Mouse (Mus musculus) forebrain, embryonic 15.5 days (tissue): ENCODE data around the gene Ggct. TPM values are rescaled to one million over a fixed set of nuclear protein-coding genes. Genes with fewer than 3 reads are reported as not detected.

Experiments used
- ATAC-seq: fragments of 200-750 bp; cut with Nextera tagmentation; replicated peaks from 2 replicates; pipeline ENCODE4 v1.8.0; 2017; ENCODE audit warnings: mild to moderate bottlenecking, moderate TSS enrichment, moderate library complexity
- H3K27ac ChIP-seq: fragments of 300-500 bp; sonication (generic); replicated peaks from 2 replicates; pipeline ENCODE4 v1.5.1; 2015; ENCODE audit warnings: mild to moderate bottlenecking, inconsistent platforms
- H3K27me3 ChIP-seq: fragments of 300-500 bp; sonication (generic); 2 replicates; pipeline ENCODE4 v1.6.1; 2015; ENCODE audit warnings: inconsistent platforms
- H3K36me3 ChIP-seq: fragments of 300-500 bp; sonication (generic); 2 replicates; pipeline ENCODE4 v1.6.1; 2015; ENCODE audit warnings: mild to moderate bottlenecking, inconsistent platforms
- H3K4me1 ChIP-seq: fragments of 300-500 bp; sonication (generic); 2 replicates; pipeline ENCODE4 v1.6.1; 2015; ENCODE audit warnings: inconsistent platforms
- H3K4me2 ChIP-seq: fragments of 300-500 bp; sonication (generic); replicated peaks from 2 replicates; pipeline ENCODE4 v1.6.1; 2015; ENCODE audit warnings: mild to moderate bottlenecking, inconsistent platforms
- H3K4me3 ChIP-seq: fragments of 300-500 bp; sonication (generic); 2 replicates; pipeline ENCODE4 v1.5.1; 2015; ENCODE audit warnings: mild to moderate bottlenecking, inconsistent platforms
- H3K9ac ChIP-seq: fragments of 300-500 bp; sonication (generic); replicated peaks from 2 replicates; pipeline ENCODE4 v1.6.1; 2015; ENCODE audit warnings: mild to moderate bottlenecking, inconsistent platforms
- H3K9me3 ChIP-seq: fragments of 300-500 bp; sonication (generic); 2 replicates; pipeline ENCODE4 v1.6.1; 2016; ENCODE audit warnings: inconsistent platforms
- WGBS: fragments of 180-500 bp; shearing (Covaris S2); methylation state at CpG from one replicate; pipeline ENCODE4 v1.1.7; 2015; ENCODE audit warnings: mixed read lengths; 5-methylcytosine and 5-hydroxymethylcytosine counted together
- polyA plus RNA-seq: library from polyadenylated mRNA; unstranded; fragments of >200 nt; fragmentation: Nextera tagmentation; extraction: Ambion mirVana; gene quantifications from 2 replicates; pipeline ENCODE4 v1.2.1, GENCODE M21; 2015

Ggct gene
- polyA plus RNA-seq, 1 experiment from 2014 or later: 15.5 TPM

DNA sequence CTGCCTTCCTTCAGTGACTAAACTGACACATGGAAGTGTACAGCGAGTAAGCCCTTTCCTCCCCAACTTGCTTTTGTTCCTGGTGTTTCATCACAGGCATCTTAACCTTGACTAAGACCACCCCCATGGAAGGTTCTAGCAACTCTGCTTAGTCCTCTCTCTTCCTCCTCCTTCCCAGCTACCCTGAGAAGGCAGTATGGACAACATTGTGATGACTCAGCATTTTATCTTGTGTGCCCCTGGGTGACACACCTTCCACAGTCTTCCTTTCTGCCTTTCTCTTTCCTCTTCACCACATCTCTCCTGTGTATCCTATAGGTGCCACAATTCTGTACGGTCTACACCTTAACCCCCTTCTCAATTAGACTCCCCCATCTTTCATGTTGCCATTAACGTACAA lies 21.4 kb upstream of the Ggct start:
- H3K4me1 ChIP-seq: peaks cover 13% of the 10 kb centered on the region
- no peaks in the 10 kb centered on the region for H3K9me3 ChIP-seq
- H3K4me3 ChIP-seq: no peak overlapping the region
- ATAC-seq: no peak
- H3K36me3 ChIP-seq: no peaks in the 10 kb centered on the region
- no peak overlapping the region for H3K4me2 ChIP-seq
- no peak overlapping the region for H3K27ac ChIP-seq
- peaks cover 18% of the 10 kb centered on the region; the same call in 1 of the 2 replicates for H3K27me3 ChIP-seq
- no peak overlapping the region for H3K9ac ChIP-seq
- WGBS: 84% methylated on average over 3 of the region's 3 CpGs

DNA sequence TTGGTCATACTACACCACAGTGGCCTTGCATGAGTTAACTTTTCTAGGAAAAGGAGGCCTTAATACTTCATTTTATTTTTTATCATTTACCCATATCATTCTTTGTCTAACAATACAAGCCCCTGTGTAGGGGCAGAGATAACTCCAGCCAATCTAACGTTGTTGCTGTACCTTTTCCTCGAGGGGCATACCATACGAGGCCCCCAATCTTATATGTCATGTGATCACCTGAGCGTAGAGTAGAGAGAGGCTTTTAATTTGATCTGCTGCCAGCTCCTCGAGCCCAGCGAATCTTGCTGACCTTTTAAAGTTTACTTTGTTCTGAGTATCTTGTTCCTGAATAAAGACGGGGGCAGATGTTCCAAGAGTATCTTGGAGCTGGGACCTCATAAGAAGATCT lies 19.8 kb upstream of the Ggct start:
- 84% methylated on average over 7 of the region's 7 CpGs for WGBS
- no peaks in the 10 kb centered on the region for H3K9me3 ChIP-seq
- peaks cover 29% of the 10 kb centered on the region for H3K27me3 ChIP-seq
- no peak for ATAC-seq
- H3K4me1 ChIP-seq: peaks cover 13% of the 10 kb centered on the region
- no peak overlapping the region for H3K9ac ChIP-seq
- no peak overlapping the region for H3K27ac ChIP-seq
- no peaks in the 10 kb centered on the region for H3K36me3 ChIP-seq
- no peak overlapping the region for H3K4me2 ChIP-seq
- H3K4me3 ChIP-seq: no peak overlapping the region

DNA sequence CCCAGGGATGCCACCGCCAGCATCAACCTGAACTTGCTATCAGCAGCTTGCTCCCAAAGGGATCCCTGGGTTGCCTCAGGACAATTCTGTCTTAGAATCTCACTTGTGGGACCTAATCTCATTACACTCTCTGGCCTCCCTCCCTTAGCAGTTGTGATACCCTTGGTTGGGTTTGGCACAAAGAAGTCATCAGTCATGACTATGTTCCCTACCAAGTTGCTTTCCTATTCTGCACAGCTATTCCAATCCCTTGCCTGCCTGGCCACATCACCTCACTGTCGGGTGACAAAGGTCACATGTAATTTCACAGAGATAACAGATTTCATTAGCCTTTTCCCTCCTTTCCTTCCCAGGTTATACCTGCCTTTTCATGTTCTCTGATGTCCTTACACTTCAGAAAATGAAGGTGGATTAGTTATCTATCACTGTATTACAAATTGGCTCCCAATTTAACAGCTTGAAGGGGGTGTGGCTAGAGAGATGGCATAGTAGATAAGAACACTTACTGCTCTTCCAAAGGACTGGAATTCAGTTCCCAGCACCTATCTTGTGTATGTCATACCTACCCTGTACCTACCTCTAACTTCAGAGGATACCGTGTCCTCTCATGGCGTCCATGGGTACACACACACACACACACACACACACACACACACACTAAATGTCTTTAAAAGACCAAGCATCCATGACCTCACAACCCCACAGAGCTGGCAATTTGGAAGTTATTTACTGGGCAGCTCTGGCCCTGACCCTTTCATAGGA lies 17.8 kb upstream of the Ggct start:
- Histone ChIP-seq H3K4me3 (no peak overlapping the region), H3K4me2 (no peak overlapping the region), H3K27ac (no peak overlapping the region), H3K9ac (no peak overlapping the region), H3K36me3 (no peaks in the 10 kb centered on the region), H3K4me1 (peaks cover 6% of the 10 kb centered on the region), H3K9me3 (no peaks in the 10 kb centered on the region), H3K27me3 (peaks cover 33% of the 10 kb centered on the region)
- 61% methylated on average over 4 of the region's 4 CpGs for WGBS
- ATAC-seq: no peak

DNA sequence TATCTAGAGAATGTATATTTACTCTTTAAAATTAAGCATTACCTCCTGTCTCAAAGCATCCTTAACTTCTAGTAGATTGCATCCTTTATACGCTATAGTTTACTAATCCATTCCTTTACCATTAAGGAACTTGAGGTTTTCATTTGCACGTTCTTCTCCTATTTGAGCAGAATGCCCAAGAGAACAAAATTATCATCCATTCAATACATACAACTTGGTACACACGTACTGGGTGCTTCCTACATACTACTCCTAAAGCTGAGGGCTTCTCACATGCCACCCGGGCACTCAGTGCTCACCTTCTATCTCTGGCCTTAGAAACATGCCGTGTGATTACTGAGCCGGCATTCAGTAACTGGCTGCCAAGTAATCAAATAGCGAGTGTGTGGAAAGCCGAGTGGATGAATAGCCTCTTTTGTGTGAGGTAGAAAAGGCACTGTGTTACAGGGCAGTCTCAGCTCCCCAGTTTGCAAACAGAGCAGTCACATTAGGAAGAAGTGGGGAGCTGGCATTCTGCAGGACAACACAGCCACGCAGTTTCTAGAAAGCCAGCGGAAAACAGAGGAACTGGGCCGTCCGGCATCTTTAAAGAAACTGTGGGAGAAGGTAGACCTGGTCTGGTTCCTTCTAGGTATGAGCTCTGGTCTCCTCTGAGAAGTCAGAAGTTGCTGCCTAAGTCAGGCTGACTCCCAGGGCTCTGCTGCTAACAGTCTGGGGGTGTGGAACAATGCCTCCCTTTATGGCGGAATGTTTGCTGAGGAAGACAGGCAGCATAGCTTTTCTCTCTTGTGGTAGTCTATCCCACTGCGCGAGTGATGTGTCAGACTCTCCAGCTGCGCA lies 16.9 kb upstream of the Ggct start:
- Histone ChIP-seq H3K36me3 (no peaks in the 10 kb centered on the region), H3K9ac (no peak overlapping the region)
- 9% methylated on average over 16 of the region's 16 CpGs for WGBS

DNA sequence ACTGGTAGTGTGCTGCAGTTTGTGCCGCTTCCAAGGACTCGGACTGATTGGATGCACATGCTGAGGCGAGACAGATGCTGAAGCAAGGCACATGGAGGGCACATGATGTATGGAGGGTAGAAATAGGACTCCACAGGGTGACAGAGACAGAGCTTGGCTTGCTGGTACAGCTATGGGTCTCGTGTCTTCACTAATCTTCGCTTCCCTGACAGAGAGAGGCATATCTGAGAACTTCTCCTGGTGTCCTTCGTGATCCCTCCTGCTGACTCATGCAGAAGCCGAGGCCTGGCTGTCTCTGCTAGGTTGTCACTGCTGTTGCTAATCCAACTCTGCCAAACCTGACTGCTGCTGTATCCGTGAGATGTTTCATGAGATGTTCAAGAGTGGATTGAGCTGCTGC lies 15.7 kb upstream of the Ggct start:
- Histone ChIP-seq H3K9ac (no peak overlapping the region), H3K36me3 (no peaks in the 10 kb centered on the region), H3K4me3 (no peak overlapping the region), H3K27ac (no peak overlapping the region), H3K4me1 (peaks cover 6% of the 10 kb centered on the region), H3K4me2 (no peak overlapping the region), H3K27me3 (peaks cover 33% of the 10 kb centered on the region), H3K9me3 (no peaks in the 10 kb centered on the region)
- WGBS: 93% methylated on average over 8 of the region's 8 CpGs
- ATAC-seq: no peak

More for the DNA sequence above, 16.9 kb upstream of the Ggct start:
- H3K9me3 ChIP-seq: no peaks in the 10 kb centered on the region
- H3K4me3 ChIP-seq: peak overlapping the region; percentile 10; the same call in 1 of the 2 replicates
- 0 out of 2 replicates have a peak overlapping the region, but pooled peaks have one; percentile 43 for H3K27ac ChIP-seq
- 0 out of 2 replicates have a peak, but pooled peaks have one; percentile 29 for ATAC-seq
- H3K4me1 ChIP-seq: peaks cover 6% of the 10 kb centered on the region
- peak overlapping the region; percentile 29 for H3K4me2 ChIP-seq
- peaks cover 33% of the 10 kb centered on the region for H3K27me3 ChIP-seq

GRCm38 (mm10) chr6:55003559-55003958 lies 10.8 kb upstream of the Ggct start:
- no peaks in the 10 kb centered on the region for H3K4me1 ChIP-seq
- 85% methylated on average over 4 of the region's 4 CpGs for WGBS
- no peaks in the 10 kb centered on the region for H3K36me3 ChIP-seq
- no peak overlapping the region for H3K4me2 ChIP-seq
- no peak overlapping the region for H3K27ac ChIP-seq
- H3K27me3 ChIP-seq: peaks cover 13% of the 10 kb centered on the region
- H3K4me3 ChIP-seq: no peak overlapping the region
- ATAC-seq: no peak
- no peak overlapping the region for H3K9ac ChIP-seq
- no peaks in the 10 kb centered on the region for H3K9me3 ChIP-seq

- Histone ChIP-seq H3K4me1 (no peaks in the 10 kb centered on the region), H3K9me3 (no peaks in the 10 kb centered on the region), H3K9ac (no peak overlapping the region), H3K4me3 (no peak overlapping the region), H3K27me3 (peaks cover 4% of the 10 kb centered on the region; the same call in 1 of the 2 replicates), H3K36me3 (no peaks in the 10 kb centered on the region), H3K4me2 (no peak overlapping the region), H3K27ac (no peak overlapping the region)
- no peak for ATAC-seq
- 83% methylated on average over 4 of the region's 4 CpGs for WGBS
Measured at GRCm38 (mm10) chr6:55002438-55002837, 9.7 kb upstream of the Ggct start.

DNA sequence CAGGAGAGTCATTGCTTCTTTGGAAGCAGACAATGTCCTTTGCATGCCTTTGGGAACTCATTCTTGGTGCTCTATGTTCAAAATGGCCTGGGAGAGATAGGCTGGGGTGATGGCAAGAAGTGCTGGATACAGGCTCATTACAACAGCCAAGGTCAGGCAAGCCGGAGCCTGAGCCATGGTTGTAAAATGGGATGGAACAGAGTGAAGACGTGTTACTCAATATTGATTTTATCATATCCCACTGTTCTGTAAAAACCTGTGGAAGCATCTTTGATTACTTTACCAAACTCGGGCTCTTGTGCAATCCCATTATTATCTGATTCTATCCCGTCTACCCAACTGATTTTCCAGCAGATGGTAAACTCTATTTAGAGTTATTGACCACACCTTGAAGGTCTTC lies 8.6 kb upstream of the Ggct start:
- H3K9me3 ChIP-seq: no peaks in the 10 kb centered on the region

GRCm38 (mm10) chr6:54997726-54998125 lies 5.0 kb upstream of the Ggct start:
- no peaks in the 10 kb centered on the region for H3K9me3 ChIP-seq
- H3K4me2 ChIP-seq: no peak overlapping the region
- WGBS: 81% methylated on average over 6 of the region's 6 CpGs

More for the DNA sequence above, 8.6 kb upstream of the Ggct start:
- H3K4me2 ChIP-seq: no peak overlapping the region
- no peak overlapping the region for H3K4me3 ChIP-seq
- no peak overlapping the region for H3K27ac ChIP-seq
- no peak for ATAC-seq
- H3K36me3 ChIP-seq: no peaks in the 10 kb centered on the region
- WGBS: 84% methylated on average over 4 of the region's 4 CpGs
- H3K9ac ChIP-seq: no peak overlapping the region
- H3K27me3 ChIP-seq: no peaks in the 10 kb centered on the region; the same call in 1 of the 2 replicates
- H3K4me1 ChIP-seq: no peaks in the 10 kb centered on the region

DNA sequence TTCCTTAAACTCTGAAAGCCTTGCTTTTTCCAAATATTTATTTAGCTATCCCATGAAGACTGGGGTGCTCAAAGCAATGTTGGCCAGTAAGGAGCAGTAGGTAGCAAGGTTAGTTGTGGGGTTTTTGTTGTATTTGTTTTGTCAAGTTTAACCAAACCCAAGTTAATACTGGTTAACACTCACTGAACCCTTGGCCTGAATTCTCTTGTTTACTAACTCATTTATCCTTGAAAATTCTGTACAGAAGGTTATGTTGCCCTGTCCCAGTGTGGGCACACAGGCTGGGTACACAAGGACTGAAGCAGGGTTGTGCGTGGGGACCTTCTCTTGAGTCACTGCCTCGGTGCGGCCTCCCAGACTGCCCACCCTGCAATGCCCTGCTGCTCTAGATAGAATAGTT lies 3.6 kb upstream of the Ggct start:
- 90% methylated on average over 3 of the region's 3 CpGs for WGBS

More at GRCm38 (mm10) chr6:54997726-54998125, 5.0 kb upstream of the Ggct start:
- Histone ChIP-seq H3K4me3 (no peak overlapping the region), H3K36me3 (no peaks in the 10 kb centered on the region), H3K9ac (no peak overlapping the region), H3K27me3 (0 out of 2 replicates have a peak, but pooled peaks cover 4% of the 10 kb centered on the region), H3K27ac (no peak overlapping the region), H3K4me1 (peaks cover 4% of the 10 kb centered on the region; the same call in 1 of the 2 replicates)
- no peak for ATAC-seq

GRCm38 (mm10) chr6:54992141-54992540 lies 609 bp downstream of the Ggct start:
- Histone ChIP-seq H3K4me2 (peak overlapping the region; percentile 90), H3K9ac (peak overlapping the region; percentile 65), H3K4me1 (peaks cover 12% of the 10 kb centered on the region), H3K27ac (no peak overlapping the region), H3K27me3 (0 out of 2 replicates have a peak, but pooled peaks cover 4% of the 10 kb centered on the region), H3K4me3 (peak overlapping the region; percentile 56), H3K9me3 (no peaks in the 10 kb centered on the region), H3K36me3 (no peaks in the 10 kb centered on the region)
- ATAC-seq: no peak
- WGBS: 6% methylated on average over 7 of the region's 7 CpGs

More for the DNA sequence above, 3.6 kb upstream of the Ggct start:
- Histone ChIP-seq H3K36me3 (no peaks in the 10 kb centered on the region), H3K4me1 (peaks cover 12% of the 10 kb centered on the region), H3K27ac (no peak overlapping the region), H3K4me3 (no peak overlapping the region), H3K4me2 (no peak overlapping the region), H3K9me3 (no peaks in the 10 kb centered on the region), H3K27me3 (0 out of 2 replicates have a peak, but pooled peaks cover 4% of the 10 kb centered on the region), H3K9ac (no peak overlapping the region)
- ATAC-seq: no peak

- WGBS: 87% methylated on average over 2 of the region's 2 CpGs
- no peak for ATAC-seq
Measured at GRCm38 (mm10) chr6:54991189-54991588, 1.6 kb downstream of the Ggct start.

More at GRCm38 (mm10) chr6:54991189-54991588, 1.6 kb downstream of the Ggct start:
- Histone ChIP-seq H3K4me2 (no peak overlapping the region), H3K27ac (no peak overlapping the region), H3K9ac (no peak overlapping the region), H3K4me1 (peaks cover 12% of the 10 kb centered on the region), H3K36me3 (no peaks in the 10 kb centered on the region), H3K27me3 (0 out of 2 replicates have a peak, but pooled peaks cover 4% of the 10 kb centered on the region), H3K4me3 (no peak overlapping the region), H3K9me3 (no peaks in the 10 kb centered on the region)
